Mouse (Mus musculus) left cerebral cortex, postnatal 14 days (tissue): ENCODE measurements around the gene Cox10. TPM values are rescaled to one million over a fixed set of nuclear protein-coding genes. Genes with fewer than 3 reads are reported as not detected.
A peak's percentile ranks its signal among the peaks of the same experiment; 100 is the strongest.

ENCODE experiments used
- DNase-seq, 2 experiments: peaks; one replicate each; pipeline ENCODE4 v3.0.0; 2021 to 2022; ENCODE audit warnings: low spot score in 2 of 2, mixed read lengths in 1 of 2
- intact Hi-C: fragments of 180-260 bp; cut with DNase I; formaldehyde crosslinking; loops from one replicate; pipeline ENCODE4 v1.15.1; 2025
- total RNA-seq, 2 experiments: library from RNA; stranded (reverse); gene quantifications; 2 replicates each; pipeline ENCODE4 v1.2.3; 2021

Cox10 gene
- total RNA-seq, 2 experiments from 2014 or later, result 27.3 to 28.6 TPM

GRCm38 (mm10) chr11:63924286-63924930, 154.9 kb downstream of the Cox10 start:
- no peak for DNase-seq
- intact Hi-C loops, result loop anchor here (5.0 kb wide), 4 partner anchors 522 to 1043 kb away; no protein-coding TSS in a partner anchor

- no peak for DNase-seq
- intact Hi-C loops, result loop anchor here (5.0 kb wide), 4 partner anchors 521 to 1044 kb away; no protein-coding TSS in a partner anchor
Observed at GRCm38 (mm10) chr11:63923386-63923785, 155.9 kb downstream of the Cox10 start.

GRCm38 (mm10) chr11:63922091-63922621, 157.1 kb downstream of the Cox10 start, which contains the start of gene Hs3st3b1:
Gene Hs3st3b1 (minus strand): TSS chr11:63922290.
- intact Hi-C loops, result loop anchor here (5.0 kb wide), 4 partner anchors 520 to 1045 kb away; no protein-coding TSS in a partner anchor

GRCm38 (mm10) chr11:63921044-63921951, 158.0 kb downstream of the Cox10 start:
- intact Hi-C loops, result loop anchor here (2.0 to 5.0 kb wide), 5 partner anchors 519 to 1046 kb away; no protein-coding TSS in a partner anchor
- no peak for DNase-seq

More at GRCm38 (mm10) chr11:63922091-63922621, 157.1 kb downstream of the Cox10 start, which contains the start of gene Hs3st3b1:
- peak; percentile 86 to 88 for DNase-seq

GRCm38 (mm10) chr11:63920531-63920930, 158.7 kb downstream of the Cox10 start:
- peak; percentile 77 to 80 for DNase-seq
- intact Hi-C loops, result loop anchor here (2.0 to 5.0 kb wide), 5 partner anchors 518 to 1047 kb away; no protein-coding TSS in a partner anchor

GRCm38 (mm10) chr11:63919211-63920098, 159.8 kb downstream of the Cox10 start:
- intact Hi-C loops, result loop anchor here (2.0 to 5.0 kb wide), 5 partner anchors 517 to 1048 kb away; no protein-coding TSS in a partner anchor
- no peak for DNase-seq

- DNase-seq, result no peak
- intact Hi-C loops, result no loop called here
Observed at GRCm38 (mm10) chr11:63918321-63919105, 160.8 kb downstream of the Cox10 start.

- intact Hi-C loops, result no loop called here
- DNase-seq, result no peak
Observed at GRCm38 (mm10) chr11:63917561-63917960, 161.7 kb downstream of the Cox10 start.

GRCm38 (mm10) chr11:63914388-63914787, 164.9 kb downstream of the Cox10 start:
- peak; percentile 57 to 70 for DNase-seq
- intact Hi-C loops, result no loop called here

GRCm38 (mm10) chr11:63913936-63914335, 165.3 kb downstream of the Cox10 start:
- DNase-seq, result no peak
- intact Hi-C loops, result no loop called here

Other genes with a start within 250 kb of the Cox10 start
- gene Hs3st3b1, start 157.2 kb downstream of the Cox10 start, total RNA-seq, result 1 to 10 TPM in 1 of 2 experiments, under 1 TPM in 1; 0.87 to 1.3 TPM